Mouse (Mus musculus) adrenal gland, postnatal 10 days (tissue): ENCODE results near the gene Knop1. TPM values are rescaled to one million over a fixed set of nuclear protein-coding genes. Genes with fewer than 3 reads are reported as not detected.

ENCODE experiments used
- DNase-seq: peaks from one replicate; pipeline ENCODE4 v3.0.0; 2021; ENCODE audit warnings: mixed read lengths
- total RNA-seq, 2 experiments: library from RNA; stranded (reverse); gene quantifications; 2 replicates each; pipeline ENCODE4 v1.2.3; 2021

Knop1 gene
- total RNA-seq, 2 experiments from 2014 or later, result 50.7 to 54.5 TPM

- DNase-seq, result peak; percentile 54
These were observed 7.3 kb downstream of the Knop1 start for GRCm38 (mm10) chr7:118848796-118849195.

GRCm38 (mm10) chr7:118846329-118846728 is 9.7 kb downstream of the Knop1 start:
- DNase-seq, result peak; percentile 27

GRCm38 (mm10) chr7:118845141-118845540 is 10.9 kb downstream of the Knop1 start:
- DNase-seq, result no peak

GRCm38 (mm10) chr7:118842938-118843337 is 13.1 kb downstream of the Knop1 start:
- DNase-seq, result no peak

GRCm38 (mm10) chr7:118841796-118842195 is 14.3 kb downstream of the Knop1 start:
- peak; percentile 41 for DNase-seq

- no peak for DNase-seq
These were observed 14.9 kb downstream of the Knop1 start for GRCm38 (mm10) chr7:118841030-118841745.

- DNase-seq, result no peak
These were observed 18.2 kb downstream of the Knop1 start for GRCm38 (mm10) chr7:118837901-118838300.

- DNase-seq, result peak; percentile 37
These were observed 28.1 kb downstream of the Knop1 start for GRCm38 (mm10) chr7:118827975-118828416.

- no peak for DNase-seq
These were observed 31.6 kb downstream of the Knop1 start for GRCm38 (mm10) chr7:118824451-118824850.

- no peak for DNase-seq
These were observed 34.0 kb downstream of the Knop1 start for GRCm38 (mm10) chr7:118821887-118822556.

- no peak for DNase-seq
These were observed 34.7 kb downstream of the Knop1 start for GRCm38 (mm10) chr7:118821356-118821755.

GRCm38 (mm10) chr7:118819666-118820065 is 36.4 kb downstream of the Knop1 start:
- no peak for DNase-seq

GRCm38 (mm10) chr7:118817741-118818140 is 38.3 kb downstream of the Knop1 start:
- DNase-seq, result no peak

- no peak for DNase-seq
These were observed 39.8 kb downstream of the Knop1 start for GRCm38 (mm10) chr7:118816275-118816674.

- DNase-seq, result no peak
These were observed 42.5 kb downstream of the Knop1 start for GRCm38 (mm10) chr7:118813592-118813991.

GRCm38 (mm10) chr7:118811407-118812106 is 44.5 kb downstream of the Knop1 start:
- no peak for DNase-seq

GRCm38 (mm10) chr7:118807899-118808298 is 48.2 kb downstream of the Knop1 start:
- no peak for DNase-seq

GRCm38 (mm10) chr7:118806631-118807411 is 49.2 kb downstream of the Knop1 start:
- no peak for DNase-seq

- no peak for DNase-seq
These were observed 52.6 kb downstream of the Knop1 start for GRCm38 (mm10) chr7:118803425-118803824.

- peak; percentile 35 for DNase-seq
These were observed 54.3 kb downstream of the Knop1 start for GRCm38 (mm10) chr7:118801791-118802190.

- no peak for DNase-seq
These were observed 55.8 kb downstream of the Knop1 start for GRCm38 (mm10) chr7:118800112-118800734.

- no peak for DNase-seq
These were observed 57.9 kb downstream of the Knop1 start for GRCm38 (mm10) chr7:118798105-118798570.
